Mouse (Mus musculus): ENCODE results near the gene Stab2. TPM values are rescaled to one million over a fixed set of nuclear protein-coding genes. Genes with fewer than 3 reads are reported as not detected.

The Stab2 gene
- polyA plus RNA-seq, 1 experiment from 2014 or later: 0.66 TPM

DNA sequence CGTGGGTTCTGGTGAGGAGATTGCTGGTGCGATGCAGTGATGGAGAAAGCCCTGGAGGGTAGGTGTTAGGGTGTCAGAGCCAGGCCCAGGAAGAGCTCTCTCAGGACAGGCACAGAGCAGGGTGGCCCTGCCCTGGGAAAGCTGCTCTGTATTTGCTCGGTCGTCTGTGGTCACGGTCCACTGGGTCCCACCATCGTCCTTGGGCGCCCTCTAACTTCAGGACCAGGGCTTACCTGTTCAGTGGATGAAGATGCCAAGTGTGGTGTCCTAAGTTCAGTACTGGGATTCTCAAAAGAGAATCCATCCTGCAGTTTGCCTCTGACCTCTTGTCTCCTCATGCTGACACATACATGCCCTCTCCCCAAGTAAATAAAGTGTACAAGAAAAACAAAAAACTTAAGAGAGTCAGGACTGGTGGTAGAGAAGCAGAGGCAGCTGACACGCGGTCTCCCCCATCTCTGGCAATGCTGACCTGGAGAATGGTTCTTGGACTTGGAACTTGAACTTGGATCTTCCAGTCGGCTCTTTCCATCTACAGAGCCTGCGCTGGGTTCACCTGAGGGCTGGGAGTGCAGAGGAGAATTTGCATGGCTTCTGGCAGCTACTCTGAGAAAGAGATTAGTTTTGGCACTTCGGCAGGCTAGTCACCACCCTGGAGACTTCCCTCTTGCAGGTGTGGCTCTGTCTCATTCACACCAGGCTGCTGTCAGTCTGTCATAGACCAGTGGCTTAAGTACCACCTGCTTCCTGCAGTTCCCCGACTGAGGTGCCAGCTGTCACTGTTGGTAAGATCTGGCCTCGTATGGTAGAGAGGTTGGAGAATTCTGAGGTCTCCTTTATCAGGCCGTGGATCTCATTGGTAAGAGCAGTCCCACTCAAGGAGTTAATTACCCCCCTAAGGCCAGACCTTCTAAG lies 179.3 kb downstream of the Stab2 start:
- WGBS: 89% methylated on average over 15 of the region's 15 CpGs
- no peak overlapping the region for H3K9ac ChIP-seq (ENCODE audit: low read depth, low read length)

DNA sequence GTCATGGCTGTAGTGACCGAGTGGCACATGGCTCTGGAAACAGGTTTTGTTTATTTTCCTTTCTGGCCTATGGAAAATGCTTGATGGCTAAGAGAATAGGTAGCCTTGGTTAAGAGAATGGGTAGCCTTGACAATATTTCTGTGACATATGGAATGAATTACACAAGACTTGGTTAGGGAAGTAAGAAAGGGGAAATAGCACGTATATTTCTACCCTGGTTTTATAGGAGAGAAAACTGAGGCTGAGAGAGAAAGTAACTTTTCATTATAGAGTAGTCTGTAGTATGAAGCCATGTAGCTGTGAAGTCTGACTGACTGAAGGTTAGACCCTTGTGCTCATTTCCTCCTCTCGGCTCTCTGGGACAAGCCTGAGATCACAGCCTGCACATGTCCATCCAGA lies 180.9 kb downstream of the Stab2 start:
- no peak overlapping the region for H3K4me3 ChIP-seq (ENCODE audit: low read depth, low read length)
- H3K27ac ChIP-seq (ENCODE audit: low read depth, low read length): no peak overlapping the region
- no peak overlapping the region for H3K4me2 ChIP-seq (replicated peaks; ENCODE audit: low read depth)
- H3K9me3 ChIP-seq (ENCODE audit: control insufficient read depth): no peaks in the 10 kb centered on the region
- 79% methylated on average over 3 of the region's 3 CpGs for WGBS
- H3K4me1 ChIP-seq (replicated peaks; ENCODE audit: control insufficient read depth, insufficient read depth, low read length): no peaks in the 10 kb centered on the region
- no peak for ATAC-seq
- TF ChIP-seq CTCF (IDR thresholded peaks at IDR 0.05; ENCODE audit: low read depth): no peak
- H3K9ac ChIP-seq (ENCODE audit: low read depth, low read length): no peak overlapping the region
- H3K36me3 ChIP-seq (ENCODE audit: control insufficient read depth, insufficient read depth): no peaks in the 10 kb centered on the region
- no peaks in the 10 kb centered on the region for H3K27me3 ChIP-seq (replicated peaks; ENCODE audit: control insufficient read depth, insufficient read depth, low read length)

More for the DNA sequence above, 179.3 kb downstream of the Stab2 start:
- Histone ChIP-seq H3K27ac (ENCODE audit: low read depth, low read length) (no peak overlapping the region), H3K9me3 (ENCODE audit: control insufficient read depth) (no peaks in the 10 kb centered on the region), H3K4me1 (replicated peaks; ENCODE audit: control insufficient read depth, insufficient read depth, low read length) (no peaks in the 10 kb centered on the region), H3K4me3 (ENCODE audit: low read depth, low read length) (no peak overlapping the region), H3K27me3 (replicated peaks; ENCODE audit: control insufficient read depth, insufficient read depth, low read length) (no peaks in the 10 kb centered on the region), H3K36me3 (ENCODE audit: control insufficient read depth, insufficient read depth) (no peaks in the 10 kb centered on the region; the same call in 1 of the 2 replicates), H3K4me2 (replicated peaks; ENCODE audit: low read depth) (no peak overlapping the region)
- ATAC-seq: no peak
- TF ChIP-seq CTCF (IDR thresholded peaks at IDR 0.05; ENCODE audit: low read depth): no peak

DNA sequence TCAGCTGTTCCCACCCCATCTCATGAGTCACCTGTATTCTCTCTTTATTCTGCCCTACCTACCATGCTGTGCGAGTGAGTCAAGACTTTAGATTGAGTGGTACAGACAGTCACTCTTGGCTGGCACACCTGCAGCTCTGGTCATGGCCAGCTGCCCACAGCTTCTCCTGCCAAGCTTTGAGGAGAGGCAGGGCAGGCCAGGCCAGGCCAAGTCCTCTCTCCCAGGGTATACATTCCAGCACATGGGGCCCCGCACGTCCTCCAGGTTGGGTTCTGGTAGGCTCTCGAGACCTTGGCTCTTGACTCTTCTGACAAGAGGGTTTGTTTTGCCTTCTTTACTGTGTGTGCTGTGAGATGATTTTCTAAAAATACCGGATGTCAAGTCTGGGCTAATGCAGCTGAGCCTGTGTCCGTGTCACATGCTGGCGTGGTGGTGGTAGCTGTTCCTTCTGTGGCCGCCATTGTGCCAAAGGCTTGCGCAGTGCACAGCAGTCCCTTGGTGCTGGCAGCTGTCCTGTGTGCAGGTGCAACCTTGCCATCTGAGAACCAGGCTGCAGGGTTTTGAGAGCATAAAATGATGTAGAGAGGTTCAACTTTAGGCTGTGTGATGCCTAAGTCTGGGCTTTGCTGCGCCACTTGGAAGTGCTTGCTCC lies 181.8 kb downstream of the Stab2 start:
- no peak overlapping the region for H3K4me2 ChIP-seq (replicated peaks; ENCODE audit: low read depth)
- 87% methylated on average over 10 of the region's 10 CpGs for WGBS
- H3K4me1 ChIP-seq (replicated peaks; ENCODE audit: control insufficient read depth, insufficient read depth, low read length): no peaks in the 10 kb centered on the region
- no peak for TF ChIP-seq CTCF (IDR thresholded peaks at IDR 0.05; ENCODE audit: low read depth)
- no peaks in the 10 kb centered on the region for H3K36me3 ChIP-seq (ENCODE audit: control insufficient read depth, insufficient read depth)
- no peak overlapping the region for H3K9ac ChIP-seq (ENCODE audit: low read depth, low read length)
- no peak overlapping the region for H3K27ac ChIP-seq (ENCODE audit: low read depth, low read length)
- no peaks in the 10 kb centered on the region for H3K9me3 ChIP-seq (ENCODE audit: control insufficient read depth)
- H3K4me3 ChIP-seq (ENCODE audit: low read depth, low read length): no peak overlapping the region
- no peak for ATAC-seq
- no peaks in the 10 kb centered on the region for H3K27me3 ChIP-seq (replicated peaks; ENCODE audit: control insufficient read depth, insufficient read depth, low read length)

GRCm38 (mm10) chr10:86824871-86825270 lies 183.0 kb downstream of the Stab2 start:
- Histone ChIP-seq H3K36me3 (ENCODE audit: control insufficient read depth, insufficient read depth) (no peaks in the 10 kb centered on the region), H3K4me3 (ENCODE audit: low read depth, low read length) (no peak overlapping the region), H3K4me1 (replicated peaks; ENCODE audit: control insufficient read depth, insufficient read depth, low read length) (no peaks in the 10 kb centered on the region), H3K9me3 (ENCODE audit: control insufficient read depth) (no peaks in the 10 kb centered on the region), H3K9ac (ENCODE audit: low read depth, low read length) (no peak overlapping the region), H3K27me3 (replicated peaks; ENCODE audit: control insufficient read depth, insufficient read depth, low read length) (no peaks in the 10 kb centered on the region), H3K27ac (ENCODE audit: low read depth, low read length) (no peak overlapping the region), H3K4me2 (replicated peaks; ENCODE audit: low read depth) (no peak overlapping the region)
- TF ChIP-seq CTCF (IDR thresholded peaks at IDR 0.05; ENCODE audit: low read depth): no peak
- 85% methylated on average over 14 of the region's 14 CpGs for WGBS
- no peak for ATAC-seq

DNA sequence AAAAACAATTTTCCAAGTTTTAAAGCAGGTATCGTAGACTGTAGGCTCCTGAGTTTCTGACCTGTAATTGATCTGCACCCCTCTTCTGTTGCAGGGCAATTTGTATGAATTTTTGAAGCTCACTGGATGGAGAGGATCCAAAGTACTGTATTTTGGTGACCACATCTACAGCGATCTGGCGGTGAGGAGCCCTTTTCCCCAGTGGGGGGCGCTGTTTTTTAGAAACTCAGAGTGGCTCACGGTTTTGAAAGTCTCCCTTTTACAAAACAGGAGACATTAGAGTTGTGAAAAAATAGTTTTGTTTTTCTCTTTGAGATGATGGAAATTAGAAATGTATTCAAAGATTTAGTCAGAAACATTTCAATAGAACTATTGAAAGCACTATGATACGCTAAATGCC lies 183.7 kb downstream of the Stab2 start:
- Histone ChIP-seq H3K36me3 (ENCODE audit: control insufficient read depth, insufficient read depth) (no peaks in the 10 kb centered on the region), H3K27me3 (replicated peaks; ENCODE audit: control insufficient read depth, insufficient read depth, low read length) (no peaks in the 10 kb centered on the region), H3K9me3 (ENCODE audit: control insufficient read depth) (no peaks in the 10 kb centered on the region), H3K4me1 (replicated peaks; ENCODE audit: control insufficient read depth, insufficient read depth, low read length) (no peaks in the 10 kb centered on the region), H3K27ac (ENCODE audit: low read depth, low read length) (no peak overlapping the region), H3K4me3 (ENCODE audit: low read depth, low read length) (no peak overlapping the region), H3K4me2 (replicated peaks; ENCODE audit: low read depth) (no peak overlapping the region), H3K9ac (ENCODE audit: low read depth, low read length) (no peak overlapping the region)
- WGBS: 87% methylated on average over 6 of the region's 6 CpGs
- no peak for ATAC-seq
- peak; percentile 12; the same call in 1 of the 2 replicates for TF ChIP-seq CTCF (IDR thresholded peaks at IDR 0.05; ENCODE audit: low read depth)

GRCm38 (mm10) chr10:86821014-86821413 lies 186.8 kb downstream of the Stab2 start:
- no peak overlapping the region for H3K4me3 ChIP-seq (ENCODE audit: low read depth, low read length)
- no peak for ATAC-seq
- no peaks in the 10 kb centered on the region for H3K4me1 ChIP-seq (replicated peaks; ENCODE audit: control insufficient read depth, insufficient read depth, low read length)
- no peaks in the 10 kb centered on the region for H3K36me3 ChIP-seq (ENCODE audit: control insufficient read depth, insufficient read depth)
- H3K27ac ChIP-seq (ENCODE audit: low read depth, low read length): no peak overlapping the region
- H3K4me2 ChIP-seq (replicated peaks; ENCODE audit: low read depth): no peak overlapping the region
- H3K27me3 ChIP-seq (replicated peaks; ENCODE audit: control insufficient read depth, insufficient read depth, low read length): no peaks in the 10 kb centered on the region
- no peaks in the 10 kb centered on the region for H3K9me3 ChIP-seq (ENCODE audit: control insufficient read depth)
- TF ChIP-seq CTCF (IDR thresholded peaks at IDR 0.05; ENCODE audit: low read depth): no peak
- 93% methylated on average over 7 of the region's 7 CpGs for WGBS
- H3K9ac ChIP-seq (ENCODE audit: low read depth, low read length): no peak overlapping the region
